Mouse (Mus musculus) forebrain, embryonic 13.5 days (tissue): Measurements from ENCODE around the gene Cdh1. TPM values are rescaled to one million over a fixed set of nuclear protein-coding genes. Genes with fewer than 3 reads are reported as not detected.
"Not testable (repeated sequence)": the region's sequence is repeated elsewhere in the genome, so short reads cannot be mapped to it uniquely, and the experiment has no call there.

Source experiments
- ATAC-seq: fragments of 200-750 bp; cut with Nextera tagmentation; 2 replicates; pipeline ENCODE4 v1.8.0; 2017
- H3K27ac ChIP-seq: fragments of 300-500 bp; sonication (generic); 2 replicates; pipeline ENCODE4 v1.5.1; 2015; ENCODE audit warnings: inconsistent platforms, mild to moderate bottlenecking, moderate library complexity
- H3K27me3 ChIP-seq: fragments of 300-500 bp; sonication (generic); 2 replicates; pipeline ENCODE4 v1.6.1; 2015; ENCODE audit warnings: mild to moderate bottlenecking, inconsistent platforms
- H3K36me3 ChIP-seq: fragments of 300-500 bp; sonication (generic); 2 replicates; pipeline ENCODE4 v1.6.1; 2015; ENCODE audit warnings: mild to moderate bottlenecking, inconsistent platforms; ENCODE audit not compliant: poor library complexity, severe bottlenecking
- H3K4me1 ChIP-seq: fragments of 300-500 bp; sonication (generic); 2 replicates; pipeline ENCODE4 v1.6.1; 2015; ENCODE audit warnings: inconsistent platforms
- H3K4me2 ChIP-seq: fragments of 300-500 bp; sonication (generic); 2 replicates; pipeline ENCODE4 v1.6.1; 2015; ENCODE audit warnings: inconsistent platforms, mild to moderate bottlenecking, moderate library complexity
- H3K4me3 ChIP-seq: fragments of 300-500 bp; sonication (generic); 2 replicates; pipeline ENCODE4 v1.5.1; 2015; ENCODE audit warnings: mild to moderate bottlenecking, inconsistent platforms
- H3K9ac ChIP-seq: fragments of 300-500 bp; sonication (generic); 2 replicates; pipeline ENCODE4 v1.6.1; 2015; ENCODE audit warnings: mild to moderate bottlenecking, inconsistent platforms
- H3K9me3 ChIP-seq: fragments of 300-500 bp; sonication (generic); replicated peaks from 2 replicates; pipeline ENCODE4 v1.6.1; 2016; ENCODE audit warnings: inconsistent platforms
- WGBS: fragments of 180-500 bp; shearing (Covaris S2); methylation state at CpG from one replicate; pipeline ENCODE4 v1.1.7; 2015; 5-methylcytosine and 5-hydroxymethylcytosine counted together
- polyA plus RNA-seq: library from polyadenylated mRNA; unstranded; fragments of >200 nt; fragmentation: Nextera tagmentation; extraction: Ambion mirVana; gene quantifications from 2 replicates; pipeline ENCODE4 v1.2.1, GENCODE M21; 2015

Gene Cdh1
- polyA plus RNA-seq, result 0.53 and 0.58 TPM in 2 replicates

- H3K4me2 ChIP-seq, result peak within 1 kb of the TSS; percentile 91
- H3K9me3 ChIP-seq, result no peaks in the 10 kb centered on the region
- H3K27ac ChIP-seq, result no peak within 1 kb of the TSS
- H3K27me3 ChIP-seq, result peaks cover 54% of the 10 kb centered on the region
- peak within 1 kb of the TSS; percentile 49 for H3K4me3 ChIP-seq
- no peaks in the 10 kb centered on the region for H3K36me3 ChIP-seq
- H3K4me1 ChIP-seq, result peaks cover 22% of the 10 kb centered on the region
- under 1% methylated on average over 53 of the region's 53 CpGs for WGBS
- H3K9ac ChIP-seq, result peak within 1 kb of the TSS; percentile 51
- ATAC-seq, result peak; percentile 38; the same call in 1 of the 2 replicates
These were observed at the start of gene Cdh1 for GRCm38 (mm10) chr8:106603131-106603819. Cdh1 (plus strand) TSS chr8:106603351.

- Histone ChIP-seq H3K27me3 (no peaks in the 10 kb centered on the region), H3K27ac (no peak overlapping the region), H3K4me1 (no peaks in the 10 kb centered on the region), H3K4me2 (no peak overlapping the region), H3K9me3 (peaks cover 9% of the 10 kb centered on the region; the same call in 1 of the 2 replicates), H3K4me3 (no peak overlapping the region), H3K9ac (no peak overlapping the region), H3K36me3 (no peaks in the 10 kb centered on the region)
- WGBS, result 93% methylated on average over 5 of the region's 5 CpGs
- ATAC-seq, result no peak
These were observed 49.1 kb upstream of the Cdh1 start for GRCm38 (mm10) chr8:106554011-106554410.

GRCm38 (mm10) chr8:106556068-106556645, 47.0 kb upstream of the Cdh1 start:
- Histone ChIP-seq H3K4me1 (no peaks in the 10 kb centered on the region), H3K36me3 (no peaks in the 10 kb centered on the region), H3K4me2 (no peak overlapping the region), H3K27me3 (no peaks in the 10 kb centered on the region), H3K27ac (no peak overlapping the region), H3K9ac (no peak overlapping the region), H3K4me3 (no peak overlapping the region), H3K9me3 (peaks cover 9% of the 10 kb centered on the region; the same call in 1 of the 2 replicates)
- WGBS, result 86% methylated on average over 6 of the region's 7 CpGs
- ATAC-seq, result no peak

GRCm38 (mm10) chr8:106559844-106560243, 43.3 kb upstream of the Cdh1 start:
- no peaks in the 10 kb centered on the region for H3K36me3 ChIP-seq
- no peak overlapping the region for H3K4me2 ChIP-seq
- H3K9ac ChIP-seq, result no peak overlapping the region
- no peaks in the 10 kb centered on the region for H3K27me3 ChIP-seq
- no peak for ATAC-seq
- peaks cover 9% of the 10 kb centered on the region; the same call in 1 of the 2 replicates for H3K9me3 ChIP-seq
- no peaks in the 10 kb centered on the region for H3K4me1 ChIP-seq
- H3K4me3 ChIP-seq, result no peak overlapping the region
- WGBS, result 69% methylated on average over 9 of the region's 9 CpGs
- H3K27ac ChIP-seq, result no peak overlapping the region

GRCm38 (mm10) chr8:106561097-106561865, 41.9 kb upstream of the Cdh1 start:
- no peak overlapping the region for H3K4me2 ChIP-seq
- WGBS, result 31% methylated on average over 21 of the region's 21 CpGs
- peaks cover 9% of the 10 kb centered on the region; the same call in 1 of the 2 replicates for H3K9me3 ChIP-seq
- H3K4me3 ChIP-seq, result no peak overlapping the region
- no peaks in the 10 kb centered on the region for H3K4me1 ChIP-seq
- no peak for ATAC-seq
- no peak overlapping the region for H3K9ac ChIP-seq
- H3K36me3 ChIP-seq, result no peaks in the 10 kb centered on the region
- H3K27ac ChIP-seq, result no peak overlapping the region
- H3K27me3 ChIP-seq, result no peaks in the 10 kb centered on the region

GRCm38 (mm10) chr8:106563691-106564182, 39.4 kb upstream of the Cdh1 start:
- Histone ChIP-seq H3K4me3 (no peak overlapping the region), H3K27me3 (no peaks in the 10 kb centered on the region), H3K4me2 (no peak overlapping the region), H3K36me3 (no peaks in the 10 kb centered on the region), H3K9me3 (no peaks in the 10 kb centered on the region), H3K9ac (no peak overlapping the region), H3K4me1 (no peaks in the 10 kb centered on the region), H3K27ac (no peak overlapping the region)
- ATAC-seq, result no peak
- 83% methylated on average over 3 of the region's 3 CpGs for WGBS

- WGBS, result 40% methylated on average over 6 of the region's 7 CpGs
- Histone ChIP-seq H3K27me3 (no peaks in the 10 kb centered on the region), H3K4me2 (no peak overlapping the region), H3K4me1 (no peaks in the 10 kb centered on the region), H3K36me3 (no peaks in the 10 kb centered on the region), H3K9me3 (no peaks in the 10 kb centered on the region), H3K9ac (no peak overlapping the region), H3K27ac (no peak overlapping the region), H3K4me3 (no peak overlapping the region)
- no peak for ATAC-seq
These were observed 34.1 kb upstream of the Cdh1 start for GRCm38 (mm10) chr8:106569006-106569405.

GRCm38 (mm10) chr8:106570386-106570785, 32.8 kb upstream of the Cdh1 start:
- Histone ChIP-seq H3K27me3 (no peaks in the 10 kb centered on the region), H3K9me3 (no peaks in the 10 kb centered on the region), H3K36me3 (no peaks in the 10 kb centered on the region), H3K9ac (no peak overlapping the region), H3K4me3 (no peak overlapping the region), H3K27ac (no peak overlapping the region), H3K4me2 (no peak overlapping the region), H3K4me1 (no peaks in the 10 kb centered on the region)
- WGBS, result 86% methylated on average over 4 of the region's 4 CpGs
- no peak for ATAC-seq

GRCm38 (mm10) chr8:106571551-106572172, 31.5 kb upstream of the Cdh1 start:
- WGBS, result 86% methylated on average over 5 of the region's 5 CpGs
- no peaks in the 10 kb centered on the region for H3K4me1 ChIP-seq
- no peak overlapping the region for H3K9ac ChIP-seq
- no peak overlapping the region for H3K4me3 ChIP-seq
- no peak for ATAC-seq
- no peak overlapping the region for H3K27ac ChIP-seq
- H3K36me3 ChIP-seq, result no peaks in the 10 kb centered on the region
- no peak overlapping the region for H3K4me2 ChIP-seq
- no peaks in the 10 kb centered on the region for H3K27me3 ChIP-seq
- H3K9me3 ChIP-seq, result no peaks in the 10 kb centered on the region

GRCm38 (mm10) chr8:106572175-106572574, 31.0 kb upstream of the Cdh1 start:
- not testable (repeated sequence) for H3K4me3 ChIP-seq, H3K27me3 ChIP-seq, H3K9me3 ChIP-seq, H3K9ac ChIP-seq, H3K27ac ChIP-seq, H3K36me3 ChIP-seq, ATAC-seq, H3K4me2 ChIP-seq, H3K4me1 ChIP-seq
- WGBS, result 92% methylated on average over 1 of the region's 1 CpGs

- 74% methylated on average over 20 of the region's 20 CpGs for WGBS
- not testable (repeated sequence) for H3K36me3 ChIP-seq, H3K4me3 ChIP-seq, H3K4me1 ChIP-seq, ATAC-seq, H3K27me3 ChIP-seq, H3K9ac ChIP-seq, H3K9me3 ChIP-seq, H3K27ac ChIP-seq, H3K4me2 ChIP-seq
These were observed 30.0 kb upstream of the Cdh1 start, which contains the start of gene Gm10073 for GRCm38 (mm10) chr8:106573168-106573567. Gm10073 (minus strand) TSS chr8:106573461.

GRCm38 (mm10) chr8:106574283-106574682, 28.9 kb upstream of the Cdh1 start:
- Histone ChIP-seq H3K9me3 (no peaks in the 10 kb centered on the region), H3K4me1 (no peaks in the 10 kb centered on the region), H3K4me3 (no peak overlapping the region), H3K27me3 (no peaks in the 10 kb centered on the region), H3K36me3 (no peaks in the 10 kb centered on the region), H3K9ac (no peak overlapping the region), H3K4me2 (no peak overlapping the region), H3K27ac (no peak overlapping the region)
- ATAC-seq, result no peak
- 93% methylated on average over 4 of the region's 4 CpGs for WGBS
